Mouse (Mus musculus) hindbrain, embryonic 11.5 days (tissue): ENCODE measurements around the gene Scpep1. TPM values are rescaled to one million over a fixed set of nuclear protein-coding genes. Genes with fewer than 3 reads are reported as not detected.

Experiments
- ATAC-seq: fragments of 200-750 bp; cut with Nextera tagmentation; 2 replicates; pipeline ENCODE4 v1.8.0; 2017; ENCODE audit warnings: mild to moderate bottlenecking, moderate TSS enrichment, moderate library complexity; ENCODE audit not compliant: low FRiP score
- DNase-seq: peaks from one replicate; pipeline ENCODE4 v3.0.0-alpha.2; 2015; ENCODE audit warnings: low spot score
- H3K27ac ChIP-seq: fragments of 300-500 bp; sonication (generic); 2 replicates; pipeline ENCODE4 v1.5.1; 2014; ENCODE audit warnings: mild to moderate bottlenecking, low read depth, low read length
- H3K27me3 ChIP-seq: fragments of 300-500 bp; sonication (generic); 2 replicates; pipeline ENCODE4 v1.6.1; 2014; ENCODE audit warnings: mild to moderate bottlenecking, low read length, moderate library complexity, mixed read lengths; ENCODE audit not compliant: control insufficient read depth, insufficient read depth
- H3K36me3 ChIP-seq: fragments of 300-500 bp; sonication (generic); 2 replicates; pipeline ENCODE4 v1.6.1; 2014; ENCODE audit warnings: mild to moderate bottlenecking, low read length, moderate library complexity, mixed read lengths; ENCODE audit not compliant: control insufficient read depth, insufficient read depth
- H3K4me1 ChIP-seq: fragments of 300-500 bp; sonication (generic); replicated peaks from 2 replicates; pipeline ENCODE4 v1.6.1; 2014; ENCODE audit warnings: low read length, mixed read lengths; ENCODE audit not compliant: control insufficient read depth, insufficient read depth
- H3K4me2 ChIP-seq: fragments of 300-500 bp; sonication (generic); replicated peaks from 2 replicates; pipeline ENCODE4 v1.6.1; 2014; ENCODE audit warnings: mild to moderate bottlenecking, low read depth, low read length
- H3K4me3 ChIP-seq: fragments of 300-500 bp; sonication (generic); 2 replicates; pipeline ENCODE4 v1.5.1; 2014; ENCODE audit warnings: low read depth, low read length
- H3K9ac ChIP-seq: fragments of 300-500 bp; sonication (generic); 2 replicates; pipeline ENCODE4 v1.6.1; 2014; ENCODE audit warnings: low read depth, low read length
- H3K9me3 ChIP-seq: fragments of 300-500 bp; sonication (generic); 2 replicates; pipeline ENCODE4 v1.6.1; 2016; ENCODE audit warnings: low read length; ENCODE audit not compliant: control insufficient read depth
- WGBS: fragments of 180-500 bp; shearing (Covaris S2); extraction: QIAGEN DNeasy Blood & Tissue Kit; methylation state at CpG from one replicate; pipeline ENCODE4 v1.1.7; 2014; 5-methylcytosine and 5-hydroxymethylcytosine counted together
- polyA plus RNA-seq: library from polyadenylated mRNA; unstranded; fragments of >200 nt; fragmentation: Nextera tagmentation; extraction: Ambion mirVana; gene quantifications from 2 replicates; pipeline ENCODE4 v1.2.1, GENCODE M21; 2014

Gene Scpep1
- polyA plus RNA-seq: 59.4 and 61.8 TPM in 2 replicates

- DNase-seq (peak; percentile 97), ATAC-seq (peak; percentile 96)
- WGBS: 6% methylated on average over 34 of the region's 34 CpGs
- Histone ChIP-seq H3K4me3 (peak within 1 kb of the TSS; percentile 49), H3K27ac (peak within 1 kb of the TSS; percentile 36; the same call in 1 of the 2 replicates), H3K4me2 (peak within 1 kb of the TSS; percentile 47), H3K27me3 (no peaks in the 10 kb centered on the region), H3K36me3 (no peaks in the 10 kb centered on the region), H3K4me1 (no peaks in the 10 kb centered on the region), H3K9ac (peak within 1 kb of the TSS; percentile 55), H3K9me3 (no peaks in the 10 kb centered on the region)
Measured at GRCm38 (mm10) chr11:88955217-88955969, at the start of gene Scpep1. Gene Scpep1 (minus strand): TSS chr11:88955465.

- 81% methylated on average over 4 of the region's 4 CpGs for WGBS
- ATAC-seq (no peak), DNase-seq (no peak)
- Histone ChIP-seq H3K4me1 (0 out of 2 replicates have a peak, but pooled peaks cover 2% of the 10 kb centered on the region), H3K9me3 (no peaks in the 10 kb centered on the region), H3K9ac (no peak overlapping the region), H3K27me3 (peaks cover 15% of the 10 kb centered on the region), H3K4me2 (no peak overlapping the region), H3K27ac (no peak overlapping the region), H3K36me3 (no peaks in the 10 kb centered on the region), H3K4me3 (no peak overlapping the region)
Measured at GRCm38 (mm10) chr11:89003726-89004125, 48.5 kb upstream of the Scpep1 start.

- Histone ChIP-seq H3K4me2 (no peak overlapping the region), H3K27me3 (peaks cover 15% of the 10 kb centered on the region), H3K4me1 (0 out of 2 replicates have a peak, but pooled peaks cover 2% of the 10 kb centered on the region), H3K9me3 (no peaks in the 10 kb centered on the region), H3K27ac (no peak overlapping the region), H3K9ac (no peak overlapping the region), H3K4me3 (no peak overlapping the region), H3K36me3 (no peaks in the 10 kb centered on the region)
- 63% methylated on average over 6 of the region's 6 CpGs for WGBS
- DNase-seq: no peak
- ATAC-seq: no peak
Measured at GRCm38 (mm10) chr11:89003078-89003477, 47.8 kb upstream of the Scpep1 start.

- Histone ChIP-seq H3K27me3 (peaks cover 15% of the 10 kb centered on the region), H3K9ac (no peak overlapping the region), H3K4me3 (no peak overlapping the region), H3K4me2 (no peak overlapping the region), H3K27ac (no peak overlapping the region), H3K9me3 (no peaks in the 10 kb centered on the region), H3K36me3 (no peaks in the 10 kb centered on the region), H3K4me1 (0 out of 2 replicates have a peak, but pooled peaks cover 2% of the 10 kb centered on the region)
- 83% methylated on average over 5 of the region's 5 CpGs for WGBS
- ATAC-seq (no peak), DNase-seq (no peak)
Measured at GRCm38 (mm10) chr11:89002621-89003020, 47.4 kb upstream of the Scpep1 start.

GRCm38 (mm10) chr11:89002068-89002467, 46.8 kb upstream of the Scpep1 start:
- H3K4me1 ChIP-seq: 0 out of 2 replicates have a peak, but pooled peaks cover 2% of the 10 kb centered on the region
- ATAC-seq (no peak), DNase-seq (no peak)
- H3K4me2 ChIP-seq: no peak overlapping the region
- no peak overlapping the region for H3K27ac ChIP-seq
- 91% methylated on average over 5 of the region's 5 CpGs for WGBS
- H3K9me3 ChIP-seq: no peaks in the 10 kb centered on the region
- peaks cover 15% of the 10 kb centered on the region for H3K27me3 ChIP-seq
- H3K9ac ChIP-seq: no peak overlapping the region
- no peak overlapping the region for H3K4me3 ChIP-seq
- no peaks in the 10 kb centered on the region for H3K36me3 ChIP-seq

- DNase-seq: no peak
- H3K9me3 ChIP-seq: no peaks in the 10 kb centered on the region
- H3K9ac ChIP-seq: no peak overlapping the region
- H3K4me2 ChIP-seq: no peak overlapping the region
- H3K27ac ChIP-seq: no peak overlapping the region
- no peak for ATAC-seq
- H3K36me3 ChIP-seq: no peaks in the 10 kb centered on the region
- H3K4me1 ChIP-seq: 0 out of 2 replicates have a peak, but pooled peaks cover 2% of the 10 kb centered on the region
- 96% methylated on average over 7 of the region's 7 CpGs for WGBS
- peaks cover 15% of the 10 kb centered on the region for H3K27me3 ChIP-seq
- no peak overlapping the region for H3K4me3 ChIP-seq
Measured at GRCm38 (mm10) chr11:89001569-89001968, 46.3 kb upstream of the Scpep1 start.

GRCm38 (mm10) chr11:89000527-89000819, 45.2 kb upstream of the Scpep1 start:
- Histone ChIP-seq H3K4me3 (no peak overlapping the region), H3K27ac (no peak overlapping the region), H3K9me3 (no peaks in the 10 kb centered on the region), H3K36me3 (no peaks in the 10 kb centered on the region), H3K4me1 (0 out of 2 replicates have a peak, but pooled peaks cover 2% of the 10 kb centered on the region), H3K9ac (no peak overlapping the region), H3K27me3 (peaks cover 15% of the 10 kb centered on the region), H3K4me2 (no peak overlapping the region)
- no peak for ATAC-seq
- DNase-seq: no peak

GRCm38 (mm10) chr11:88999723-89000526, 44.7 kb upstream of the Scpep1 start:
- no peak for DNase-seq
- WGBS: 28% methylated on average over 33 of the region's 33 CpGs
- H3K9ac ChIP-seq: peak overlapping the region; percentile 16; the same call in 1 of the 2 replicates
- ATAC-seq: no peak
- peak overlapping the region; percentile 36 for H3K4me3 ChIP-seq
- H3K27me3 ChIP-seq: peaks cover 15% of the 10 kb centered on the region
- H3K36me3 ChIP-seq: no peaks in the 10 kb centered on the region
- H3K9me3 ChIP-seq: no peaks in the 10 kb centered on the region
- H3K4me2 ChIP-seq: peak overlapping the region; percentile 37
- H3K4me1 ChIP-seq: 0 out of 2 replicates have a peak, but pooled peaks cover 2% of the 10 kb centered on the region
- H3K27ac ChIP-seq: no peak overlapping the region
